Mouse (Mus musculus): ENCODE data around the gene Smc3.

Smc3 gene

GRCm38 (mm10) chr19:53576061-53576460, 24.1 kb upstream of the Smc3 start:
- WGBS: 87% methylated on average over 7 of the region's 7 CpGs

- WGBS: 51% methylated on average over 11 of the region's 11 CpGs
Observed at GRCm38 (mm10) chr19:53577025-53577800, 23.0 kb upstream of the Smc3 start.

- 11% methylated on average over 8 of the region's 8 CpGs for WGBS
Observed at GRCm38 (mm10) chr19:53578597-53579252, 21.5 kb upstream of the Smc3 start.

GRCm38 (mm10) chr19:53580271-53580670, 19.9 kb upstream of the Smc3 start:
- 88% methylated on average over 8 of the region's 8 CpGs for WGBS

- WGBS: 91% methylated on average over 3 of the region's 3 CpGs
Observed at GRCm38 (mm10) chr19:53587686-53588085, 12.5 kb upstream of the Smc3 start.

GRCm38 (mm10) chr19:53588968-53589367, 11.2 kb upstream of the Smc3 start, which contains the start of gene Nutf2-ps1:
TSS of gene Nutf2-ps1 (minus strand) at chr19:53589068.
- WGBS: 95% methylated on average over 7 of the region's 7 CpGs

- WGBS: 74% methylated on average over 7 of the region's 7 CpGs
Observed at GRCm38 (mm10) chr19:53596723-53597474, 3.3 kb upstream of the Smc3 start.

- WGBS: under 1% methylated on average over 80 of the region's 82 CpGs
Observed at GRCm38 (mm10) chr19:53600549-53601362, 558 bp downstream of the Smc3 start.

GRCm38 (mm10) chr19:53601363-53601655, 1.1 kb downstream of the Smc3 start:
- 6% methylated on average over 11 of the region's 11 CpGs for WGBS

- WGBS: 41% methylated on average over 6 of the region's 6 CpGs
Observed at GRCm38 (mm10) chr19:53608921-53609320, 8.7 kb downstream of the Smc3 start.

- WGBS: 91% methylated on average over 13 of the region's 13 CpGs
Observed at GRCm38 (mm10) chr19:53621681-53622080, 21.5 kb downstream of the Smc3 start.

- WGBS: 55% methylated on average over 2 of the region's 2 CpGs
Observed at GRCm38 (mm10) chr19:53638041-53638440, 37.8 kb downstream of the Smc3 start.

GRCm38 (mm10) chr19:53638727-53639126, 38.5 kb downstream of the Smc3 start:
- 88% methylated on average over 8 of the region's 8 CpGs for WGBS

- WGBS: 86% methylated on average over 9 of the region's 9 CpGs
Observed at GRCm38 (mm10) chr19:53644020-53644595, 43.9 kb downstream of the Smc3 start.

- 84% methylated on average over 9 of the region's 9 CpGs for WGBS
Observed at GRCm38 (mm10) chr19:53647301-53647700, 47.1 kb downstream of the Smc3 start.

- WGBS: 29% methylated on average over 5 of the region's 5 CpGs
Observed at GRCm38 (mm10) chr19:53648056-53648455, 47.9 kb downstream of the Smc3 start.

- 21% methylated on average over 10 of the region's 10 CpGs for WGBS
Observed at GRCm38 (mm10) chr19:53648802-53649236, 48.6 kb downstream of the Smc3 start.

- 59% methylated on average over 6 of the region's 6 CpGs for WGBS
Observed at GRCm38 (mm10) chr19:53649361-53649760, 49.2 kb downstream of the Smc3 start.

GRCm38 (mm10) chr19:53649802-53650201, 49.6 kb downstream of the Smc3 start:
- 24% methylated on average over 5 of the region's 5 CpGs for WGBS

GRCm38 (mm10) chr19:53650921-53651320, 50.7 kb downstream of the Smc3 start:
- WGBS: 82% methylated on average over 7 of the region's 7 CpGs

- WGBS: 73% methylated on average over 9 of the region's 9 CpGs
Observed at GRCm38 (mm10) chr19:53652267-53652666, 52.1 kb downstream of the Smc3 start.
